Mouse (Mus musculus): ENCODE measurements around the gene Ncdn. TPM values are rescaled to one million over a fixed set of nuclear protein-coding genes. Genes with fewer than 3 reads are reported as not detected.

Gene Ncdn
- polyA plus RNA-seq, 1 experiment from 2014 or later = 111 TPM

DNA sequence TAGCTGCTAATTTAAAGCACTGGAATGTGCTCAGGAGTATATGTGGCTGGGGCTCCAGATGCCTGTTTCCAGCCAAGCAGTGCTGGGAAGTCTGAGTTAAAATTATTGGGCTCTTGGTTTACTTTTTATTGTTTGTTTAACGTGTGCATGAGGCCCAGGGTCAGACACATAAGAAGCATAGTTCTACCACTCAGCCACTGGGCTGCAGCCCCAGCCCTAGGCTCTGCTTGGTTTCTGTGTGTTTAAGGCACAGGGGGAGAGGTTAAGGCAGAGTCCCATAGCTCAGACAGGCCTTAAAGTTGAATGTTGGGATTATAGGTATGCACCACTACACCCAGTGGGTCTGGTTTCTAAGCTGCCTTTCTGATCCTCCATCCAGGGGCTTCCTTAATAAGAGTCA lies 21.9 kb upstream of the Ncdn start:
- no peak for ATAC-seq (ENCODE audit: low read depth)
- no peaks in the 10 kb centered on the region for H3K27me3 ChIP-seq (ENCODE audit: control insufficient read depth, insufficient read depth, low read length)

DNA sequence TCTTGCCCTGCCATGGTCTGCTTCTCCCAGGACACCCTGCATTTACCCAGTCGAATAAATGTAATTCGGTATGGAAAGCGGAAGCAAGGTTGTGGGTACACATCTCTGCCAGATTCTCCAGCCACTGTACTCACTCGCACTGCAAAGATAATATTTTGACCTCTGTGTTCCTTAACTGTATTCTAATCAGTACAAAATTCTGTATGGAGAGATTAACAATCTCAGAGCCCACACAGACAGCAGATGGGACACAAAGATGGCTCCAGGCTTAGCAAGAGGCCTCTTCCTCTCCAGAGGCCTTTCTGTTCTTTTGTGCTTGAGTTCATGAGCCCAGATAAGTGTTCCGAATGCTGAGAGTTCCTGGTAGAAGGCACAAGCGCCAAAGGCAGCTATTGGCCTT lies 20.6 kb upstream of the Ncdn start:
- Histone ChIP-seq H3K27ac (ENCODE audit: low read depth, low read length) (no peak overlapping the region), H3K4me3 (ENCODE audit: low read depth, low read length) (no peak overlapping the region), H3K4me2 (ENCODE audit: low read depth, low read length) (no peak overlapping the region), H3K36me3 (ENCODE audit: control insufficient read depth, insufficient read depth, low read length) (no peaks in the 10 kb centered on the region), H3K27me3 (ENCODE audit: control insufficient read depth, insufficient read depth, low read length) (no peaks in the 10 kb centered on the region), H3K9me3 (ENCODE audit: control insufficient read depth, low read length) (no peaks in the 10 kb centered on the region), H3K9ac (replicated peaks; ENCODE audit: low read depth, low read length) (no peak overlapping the region), H3K4me1 (ENCODE audit: control insufficient read depth, insufficient read depth, low read length) (peaks cover 2% of the 10 kb centered on the region)
- ATAC-seq (ENCODE audit: low read depth) = no peak
- 94% methylated on average over 6 of the region's 6 CpGs for WGBS

More for the DNA sequence above, 21.9 kb upstream of the Ncdn start:
- H3K9me3 ChIP-seq (ENCODE audit: control insufficient read depth, low read length) = no peaks in the 10 kb centered on the region
- H3K4me1 ChIP-seq (ENCODE audit: control insufficient read depth, insufficient read depth, low read length) = peaks cover 13% of the 10 kb centered on the region
- H3K4me2 ChIP-seq (ENCODE audit: low read depth, low read length) = no peak overlapping the region
- H3K27ac ChIP-seq (ENCODE audit: low read depth, low read length) = no peak overlapping the region
- WGBS = 82% methylated on average over 1 of the region's 1 CpGs
- H3K9ac ChIP-seq (replicated peaks; ENCODE audit: low read depth, low read length) = no peak overlapping the region
- no peak overlapping the region for H3K4me3 ChIP-seq (ENCODE audit: low read depth, low read length)
- no peaks in the 10 kb centered on the region for H3K36me3 ChIP-seq (ENCODE audit: control insufficient read depth, insufficient read depth, low read length)

DNA sequence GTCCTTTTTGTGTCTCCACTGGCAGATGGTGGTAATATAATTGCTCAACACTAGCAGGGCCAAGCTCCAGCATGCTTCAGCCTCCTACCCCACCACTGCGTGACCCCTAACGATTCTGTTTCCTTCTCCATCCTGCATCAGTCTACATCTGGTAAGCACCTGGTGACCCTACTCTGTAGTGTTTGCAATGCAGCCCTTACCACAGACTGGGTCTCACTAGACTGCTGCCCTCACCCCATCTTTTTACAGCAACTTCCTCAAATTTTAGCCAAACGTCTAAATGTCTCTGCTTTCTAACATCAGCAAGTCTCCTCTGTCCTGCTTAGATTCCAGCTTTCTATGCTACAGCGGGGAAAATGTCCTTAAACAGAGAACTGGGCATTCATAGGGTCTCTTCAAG lies 17.6 kb upstream of the Ncdn start:
- H3K36me3 ChIP-seq (ENCODE audit: control insufficient read depth, insufficient read depth, low read length) = no peaks in the 10 kb centered on the region
- H3K4me1 ChIP-seq (ENCODE audit: control insufficient read depth, insufficient read depth, low read length) = no peaks in the 10 kb centered on the region
- no peak overlapping the region for H3K4me2 ChIP-seq (ENCODE audit: low read depth, low read length)
- no peak overlapping the region for H3K27ac ChIP-seq (ENCODE audit: low read depth, low read length)
- H3K9me3 ChIP-seq (ENCODE audit: control insufficient read depth, low read length) = no peaks in the 10 kb centered on the region
- H3K9ac ChIP-seq (replicated peaks; ENCODE audit: low read depth, low read length) = no peak overlapping the region
- no peak overlapping the region for H3K4me3 ChIP-seq (ENCODE audit: low read depth, low read length)
- WGBS = 91% methylated on average over 4 of the region's 4 CpGs
- ATAC-seq (ENCODE audit: low read depth) = no peak
- H3K27me3 ChIP-seq (ENCODE audit: control insufficient read depth, insufficient read depth, low read length) = no peaks in the 10 kb centered on the region

DNA sequence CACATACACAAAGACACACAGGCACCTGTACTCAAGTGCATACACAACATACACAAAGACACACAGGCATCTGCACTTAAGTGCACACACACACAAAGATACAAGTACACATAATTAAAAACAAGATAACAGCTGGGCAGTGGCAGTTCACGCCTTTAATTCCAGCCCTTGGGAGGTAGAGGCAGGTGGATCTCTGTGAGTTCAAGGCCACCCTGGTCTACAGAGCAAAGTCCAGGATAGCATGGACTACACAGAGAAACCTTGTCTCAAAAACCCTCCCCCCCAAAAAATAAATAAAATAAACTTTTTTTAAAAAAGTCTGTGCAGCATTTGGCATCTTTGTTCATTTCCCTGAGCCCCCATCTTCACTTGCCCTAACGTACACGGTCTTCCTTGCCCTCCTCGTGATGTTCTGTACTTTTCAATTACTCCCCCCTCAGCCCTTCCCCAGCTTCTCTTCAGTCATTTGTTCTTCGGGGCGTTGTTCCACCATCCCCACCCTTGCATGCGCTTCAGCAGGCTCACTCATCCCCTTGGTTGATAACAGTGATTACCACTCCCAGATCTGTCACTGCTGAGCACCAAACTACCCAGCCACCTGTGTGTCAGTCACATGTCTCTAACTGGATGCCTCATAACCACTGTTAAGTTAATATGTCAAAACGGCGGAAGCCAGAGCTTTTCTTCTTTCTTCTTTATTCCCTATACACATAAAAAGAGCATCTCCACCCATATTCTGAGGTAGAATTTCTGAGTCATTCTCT lies 16.7 kb upstream of the Ncdn start:
- H3K27ac ChIP-seq (ENCODE audit: low read depth, low read length) = no peak overlapping the region

DNA sequence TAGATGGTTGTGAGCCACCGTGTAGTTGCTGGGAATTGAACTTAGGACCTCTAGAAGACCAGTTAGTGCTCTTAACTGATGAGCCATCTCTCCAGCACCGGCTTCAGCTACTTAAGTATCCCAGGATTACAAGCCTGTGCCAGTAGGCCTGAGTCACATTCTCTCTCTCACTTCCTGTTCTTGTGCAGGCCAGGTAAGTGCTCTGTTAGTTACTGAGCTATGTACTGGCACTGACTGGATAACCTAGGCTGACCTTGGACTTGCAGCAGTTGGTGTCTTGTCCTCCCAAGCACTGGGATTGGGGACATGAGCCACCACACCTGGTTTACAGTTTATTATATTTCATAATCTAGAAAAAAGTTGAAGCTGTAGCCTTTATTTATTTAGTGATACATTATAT lies 10.2 kb upstream of the Ncdn start:
- Histone ChIP-seq H3K9me3 (ENCODE audit: control insufficient read depth, low read length) (no peaks in the 10 kb centered on the region), H3K4me2 (ENCODE audit: low read depth, low read length) (no peak overlapping the region), H3K36me3 (ENCODE audit: control insufficient read depth, insufficient read depth, low read length) (peaks cover 2% of the 10 kb centered on the region; the same call in 1 of the 2 replicates), H3K4me1 (ENCODE audit: control insufficient read depth, insufficient read depth, low read length) (no peaks in the 10 kb centered on the region), H3K9ac (replicated peaks; ENCODE audit: low read depth, low read length) (no peak overlapping the region), H3K27ac (ENCODE audit: low read depth, low read length) (no peak overlapping the region), H3K4me3 (ENCODE audit: low read depth, low read length) (no peak overlapping the region), H3K27me3 (ENCODE audit: control insufficient read depth, insufficient read depth, low read length) (no peaks in the 10 kb centered on the region)
- no peak for ATAC-seq (ENCODE audit: low read depth)
- 89% methylated on average over 2 of the region's 2 CpGs for WGBS

More for the DNA sequence above, 16.7 kb upstream of the Ncdn start:
- WGBS = 89% methylated on average over 9 of the region's 9 CpGs
- no peaks in the 10 kb centered on the region for H3K9me3 ChIP-seq (ENCODE audit: control insufficient read depth, low read length)
- no peak for ATAC-seq (ENCODE audit: low read depth)
- no peaks in the 10 kb centered on the region for H3K27me3 ChIP-seq (ENCODE audit: control insufficient read depth, insufficient read depth, low read length)
- H3K9ac ChIP-seq (replicated peaks; ENCODE audit: low read depth, low read length) = no peak overlapping the region
- H3K4me2 ChIP-seq (ENCODE audit: low read depth, low read length) = no peak overlapping the region
- no peaks in the 10 kb centered on the region for H3K36me3 ChIP-seq (ENCODE audit: control insufficient read depth, insufficient read depth, low read length)
- H3K4me1 ChIP-seq (ENCODE audit: control insufficient read depth, insufficient read depth, low read length) = no peaks in the 10 kb centered on the region
- no peak overlapping the region for H3K4me3 ChIP-seq (ENCODE audit: low read depth, low read length)

DNA sequence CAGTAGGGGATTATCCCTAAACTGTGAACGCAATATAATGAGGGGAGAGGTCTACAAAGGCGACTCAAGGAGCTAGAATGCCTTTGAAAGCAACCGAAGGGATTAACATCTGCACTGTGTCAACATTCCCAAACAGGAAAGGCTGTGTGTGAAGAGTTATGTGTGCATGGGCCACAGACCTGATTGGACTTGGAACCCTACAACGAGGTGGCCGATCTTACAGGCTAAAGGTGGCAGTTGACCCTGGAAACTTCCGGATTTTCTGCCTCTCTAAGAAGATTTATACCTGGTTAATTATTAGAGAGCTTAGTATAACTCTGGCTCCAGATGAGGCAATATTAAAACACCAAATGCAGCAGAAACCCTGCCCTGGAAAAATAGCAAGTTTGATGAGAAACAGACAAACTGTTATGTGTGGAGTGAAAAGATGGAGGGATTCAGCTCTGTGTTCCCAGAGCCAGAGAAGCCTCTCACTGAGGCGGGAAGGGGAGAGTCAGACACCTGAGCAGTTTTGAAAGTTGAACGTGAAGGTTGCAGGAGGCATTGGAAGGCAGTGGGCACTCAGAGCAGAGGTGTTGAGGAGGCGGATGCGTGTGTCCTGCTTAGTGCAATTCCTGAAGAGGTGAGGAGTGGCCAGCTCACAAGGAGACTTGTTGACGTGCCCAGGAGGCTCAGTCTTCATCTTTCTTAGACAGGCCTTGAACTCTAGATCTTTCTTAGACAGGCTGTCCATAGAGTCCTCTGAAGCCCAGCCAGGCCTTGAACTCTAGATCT lies 9.5 kb upstream of the Ncdn start:
- no peak for ATAC-seq (ENCODE audit: low read depth)
- Histone ChIP-seq H3K27ac (ENCODE audit: low read depth, low read length) (no peak overlapping the region), H3K9ac (replicated peaks; ENCODE audit: low read depth, low read length) (no peak overlapping the region), H3K36me3 (ENCODE audit: control insufficient read depth, insufficient read depth, low read length) (peaks cover 5% of the 10 kb centered on the region; the same call in 1 of the 2 replicates), H3K27me3 (ENCODE audit: control insufficient read depth, insufficient read depth, low read length) (no peaks in the 10 kb centered on the region), H3K4me3 (ENCODE audit: low read depth, low read length) (no peak overlapping the region), H3K4me1 (ENCODE audit: control insufficient read depth, insufficient read depth, low read length) (no peaks in the 10 kb centered on the region), H3K4me2 (ENCODE audit: low read depth, low read length) (no peak overlapping the region), H3K9me3 (ENCODE audit: control insufficient read depth, low read length) (no peaks in the 10 kb centered on the region)
- whole genome bisulfite sequencing = 85% methylated on average over 11 of the region's 11 CpGs

DNA sequence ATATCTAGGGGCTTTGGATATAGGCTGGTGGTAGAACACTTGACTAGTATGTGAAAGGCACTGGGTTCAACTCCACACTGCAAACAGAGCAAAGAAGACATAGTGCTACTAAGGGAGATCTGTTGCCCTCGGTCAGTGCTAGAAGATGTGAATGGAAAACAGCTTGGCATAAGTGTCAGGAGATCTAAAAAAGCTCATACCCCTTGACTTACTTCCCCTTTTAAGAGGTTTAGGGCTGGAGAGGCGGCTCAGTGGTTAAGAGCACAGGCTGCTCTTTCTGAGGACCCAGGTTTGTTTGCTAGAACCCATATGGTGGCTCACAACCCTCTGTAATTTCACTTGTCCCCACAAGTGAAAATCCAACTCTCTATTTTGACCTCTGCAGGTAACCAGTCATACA lies 6.2 kb upstream of the Ncdn start:
- Histone ChIP-seq H3K9ac (replicated peaks; ENCODE audit: low read depth, low read length) (no peak overlapping the region), H3K36me3 (ENCODE audit: control insufficient read depth, insufficient read depth, low read length) (peaks cover 8% of the 10 kb centered on the region; the same call in 1 of the 2 replicates), H3K27ac (ENCODE audit: low read depth, low read length) (no peak overlapping the region), H3K9me3 (ENCODE audit: control insufficient read depth, low read length) (no peaks in the 10 kb centered on the region), H3K4me2 (ENCODE audit: low read depth, low read length) (no peak overlapping the region), H3K4me1 (ENCODE audit: control insufficient read depth, insufficient read depth, low read length) (peaks cover 10% of the 10 kb centered on the region), H3K4me3 (ENCODE audit: low read depth, low read length) (no peak overlapping the region), H3K27me3 (ENCODE audit: control insufficient read depth, insufficient read depth, low read length) (no peaks in the 10 kb centered on the region)
- 96% methylated on average over 2 of the region's 2 CpGs for WGBS
- no peak for ATAC-seq (ENCODE audit: low read depth)

DNA sequence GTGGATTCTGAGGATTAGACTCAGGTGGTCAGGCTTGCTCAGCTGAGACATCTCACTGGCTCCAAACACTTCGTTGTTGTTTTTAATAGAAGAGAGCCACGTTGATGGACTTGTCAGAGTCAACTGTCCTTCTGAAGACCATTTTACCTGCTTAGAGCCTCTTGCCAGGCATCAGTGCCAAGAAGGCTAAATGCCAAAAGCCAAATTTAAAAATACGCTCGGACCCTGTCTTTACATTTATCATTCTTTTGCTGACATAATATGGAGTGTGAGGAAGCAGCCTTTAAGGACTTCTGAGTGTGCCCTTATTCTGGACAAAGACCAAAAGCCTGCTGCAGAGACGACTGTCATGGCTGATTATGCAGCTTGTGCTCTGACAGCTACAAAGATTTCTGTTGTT lies 5.1 kb upstream of the Ncdn start:
- 90% methylated on average over 5 of the region's 5 CpGs for WGBS
- peaks cover 11% of the 10 kb centered on the region for H3K4me1 ChIP-seq (ENCODE audit: control insufficient read depth, insufficient read depth, low read length)
- peaks cover 8% of the 10 kb centered on the region; the same call in 1 of the 2 replicates for H3K36me3 ChIP-seq (ENCODE audit: control insufficient read depth, insufficient read depth, low read length)
- ATAC-seq (ENCODE audit: low read depth) = no peak
- H3K27me3 ChIP-seq (ENCODE audit: control insufficient read depth, insufficient read depth, low read length) = no peaks in the 10 kb centered on the region
- no peak overlapping the region for H3K27ac ChIP-seq (ENCODE audit: low read depth, low read length)
- H3K4me3 ChIP-seq (ENCODE audit: low read depth, low read length) = no peak overlapping the region
- H3K4me2 ChIP-seq (ENCODE audit: low read depth, low read length) = no peak overlapping the region
- H3K9ac ChIP-seq (replicated peaks; ENCODE audit: low read depth, low read length) = no peak overlapping the region
- no peaks in the 10 kb centered on the region for H3K9me3 ChIP-seq (ENCODE audit: control insufficient read depth, low read length)

DNA sequence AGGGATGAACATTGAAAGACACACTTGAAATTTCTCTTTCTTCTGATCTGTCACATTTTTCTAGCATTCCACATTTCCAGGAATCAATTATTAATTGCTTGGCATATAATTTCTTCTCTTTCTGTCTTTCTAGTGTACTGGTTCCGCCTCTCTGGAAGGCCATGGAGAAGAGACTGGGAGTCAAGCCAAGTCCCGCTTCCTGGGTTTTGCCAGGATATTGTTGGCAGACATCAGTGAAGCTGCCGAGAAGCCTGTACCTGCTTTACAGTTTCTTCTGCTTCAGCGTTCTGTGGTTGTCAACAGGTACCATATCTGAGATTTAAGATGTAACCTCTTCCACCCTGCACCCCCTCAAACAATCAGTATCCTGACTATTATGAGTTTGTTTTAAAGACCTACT lies 3.5 kb upstream of the Ncdn start:
- WGBS = 77% methylated on average over 4 of the region's 4 CpGs
- no peak overlapping the region for H3K4me3 ChIP-seq (ENCODE audit: low read depth, low read length)
- no peak overlapping the region for H3K9ac ChIP-seq (replicated peaks; ENCODE audit: low read depth, low read length)
- H3K36me3 ChIP-seq (ENCODE audit: control insufficient read depth, insufficient read depth, low read length) = peaks cover 5% of the 10 kb centered on the region; the same call in 1 of the 2 replicates
- H3K27ac ChIP-seq (ENCODE audit: low read depth, low read length) = no peak overlapping the region
- H3K4me1 ChIP-seq (ENCODE audit: control insufficient read depth, insufficient read depth, low read length) = peaks cover 13% of the 10 kb centered on the region
- no peak overlapping the region for H3K4me2 ChIP-seq (ENCODE audit: low read depth, low read length)
- H3K9me3 ChIP-seq (ENCODE audit: control insufficient read depth, low read length) = no peaks in the 10 kb centered on the region
- H3K27me3 ChIP-seq (ENCODE audit: control insufficient read depth, insufficient read depth, low read length) = no peaks in the 10 kb centered on the region
- no peak for ATAC-seq (ENCODE audit: low read depth)

Data from neural tube, embryonic 14.5 days (tissue).